Mouse (Mus musculus) limb, embryonic 10.5 days (tissue): ENCODE results near the gene Stat3. TPM values are rescaled to one million over a fixed set of nuclear protein-coding genes. Genes with fewer than 3 reads are reported as not detected.

ENCODE experiments used
- DNase-seq: peaks from one replicate; pipeline ENCODE4 v3.0.0-alpha.2; 2017; ENCODE audit warnings: low spot score
- H3K27ac ChIP-seq: fragments of 300-500 bp; sonication (generic); 2 replicates; pipeline ENCODE4 v1.5.1; 2016; ENCODE audit warnings: mild to moderate bottlenecking
- H3K27me3 ChIP-seq: fragments of 300-500 bp; sonication (generic); 2 replicates; pipeline ENCODE4 v1.6.1; 2016; ENCODE audit warnings: low read depth, mild to moderate bottlenecking; ENCODE audit not compliant: poor library complexity, severe bottlenecking
- H3K36me3 ChIP-seq: fragments of 300-500 bp; sonication (generic); 2 replicates; pipeline ENCODE4 v1.6.1; 2016; ENCODE audit warnings: mild to moderate bottlenecking, moderate library complexity
- H3K4me1 ChIP-seq: fragments of 300-500 bp; sonication (generic); 2 replicates; pipeline ENCODE4 v1.6.1; 2016
- H3K4me3 ChIP-seq: fragments of 300-500 bp; sonication (generic); 2 replicates; pipeline ENCODE4 v1.5.1; 2016; ENCODE audit warnings: mild to moderate bottlenecking, moderate library complexity
- H3K9me3 ChIP-seq: fragments of 300-500 bp; sonication (generic); replicated peaks from 2 replicates; pipeline ENCODE4 v1.6.1; 2016; ENCODE audit warnings: mild to moderate bottlenecking
- WGBS: fragments of 180-500 bp; shearing (Covaris S2); methylation state at CpG from one replicate; pipeline ENCODE4 v1.1.7; 2016; 5-methylcytosine and 5-hydroxymethylcytosine counted together
- polyA plus RNA-seq: library from polyadenylated mRNA; unstranded; fragments of >200 nt; fragmentation: Nextera tagmentation; extraction: Ambion mirVana; gene quantifications from 2 replicates; pipeline ENCODE4 v1.2.1, GENCODE M21; 2016

Gene Stat3
- polyA plus RNA-seq, 1 experiment from 2014 or later, result 30.2 TPM

DNA sequence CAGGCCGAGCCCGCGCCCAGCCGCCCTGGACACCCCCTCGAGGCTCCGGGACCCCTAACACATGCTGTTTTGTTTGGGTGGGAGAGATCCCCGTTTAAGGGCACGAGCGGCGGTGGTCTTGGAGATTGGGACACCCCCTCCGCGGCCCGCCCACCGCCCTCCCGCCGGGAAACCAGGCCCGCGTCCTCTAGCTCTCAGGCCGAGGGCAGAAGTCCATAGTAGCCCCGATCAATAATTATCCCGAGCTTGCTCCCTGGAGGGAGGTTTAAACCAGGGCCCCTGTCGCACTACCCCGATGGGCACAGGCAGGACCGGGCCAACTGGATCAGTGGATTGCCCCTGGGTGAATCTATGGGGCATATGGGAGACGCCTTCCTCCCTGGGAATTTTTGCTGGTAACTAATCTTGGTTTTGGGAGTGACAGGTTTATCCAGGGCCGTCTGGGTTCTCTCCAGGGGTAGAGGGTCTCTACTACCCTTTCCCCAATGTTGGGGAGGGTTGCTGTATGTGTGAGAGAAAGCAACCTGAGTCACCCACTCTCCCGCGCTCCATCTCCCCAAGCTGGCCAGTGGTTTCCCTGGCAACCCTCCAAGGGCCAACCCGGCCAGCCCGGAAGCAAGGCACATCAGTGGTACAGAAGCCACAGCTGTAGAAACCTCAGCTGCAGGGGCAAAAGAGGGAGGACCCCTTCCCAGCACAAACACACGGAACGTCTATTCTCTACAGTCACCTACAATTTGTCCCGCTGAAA lies 88.4 kb downstream of the Stat3 start:
- Histone ChIP-seq H3K27me3 (peaks cover 55% of the 10 kb centered on the region), H3K9me3 (no peaks in the 10 kb centered on the region), H3K4me3 (peak overlapping the region; percentile 83), H3K36me3 (no peaks in the 10 kb centered on the region), H3K27ac (peak overlapping the region; percentile 96), H3K4me1 (peaks cover 28% of the 10 kb centered on the region)
- WGBS, result 2% methylated on average over 33 of the region's 33 CpGs
- peak; percentile 73 for DNase-seq

GRCm38 (mm10) chr11:100850038-100850777 lies 89.1 kb downstream of the Stat3 start, which contains the start of gene Stat5b:
TSS of gene Stat5b (minus strand) at chr11:100850724.
- Histone ChIP-seq H3K27me3 (peaks cover 47% of the 10 kb centered on the region), H3K27ac (peak within 1 kb of the TSS; percentile 96), H3K4me3 (peak within 1 kb of the TSS; percentile 83), H3K4me1 (peaks cover 28% of the 10 kb centered on the region), H3K36me3 (no peaks in the 10 kb centered on the region), H3K9me3 (no peaks in the 10 kb centered on the region)
- peak; percentile 76 for DNase-seq
- 1% methylated on average over 103 of the region's 104 CpGs for WGBS

GRCm38 (mm10) chr11:100849456-100850037 lies 89.8 kb downstream of the Stat3 start:
- DNase-seq, result no peak
- WGBS, result 4% methylated on average over 13 of the region's 13 CpGs
- peak overlapping the region; percentile 96 for H3K27ac ChIP-seq
- H3K4me1 ChIP-seq, result peaks cover 28% of the 10 kb centered on the region
- peak overlapping the region; percentile 83 for H3K4me3 ChIP-seq
- peaks cover 40% of the 10 kb centered on the region for H3K27me3 ChIP-seq
- no peaks in the 10 kb centered on the region for H3K36me3 ChIP-seq
- no peaks in the 10 kb centered on the region for H3K9me3 ChIP-seq

GRCm38 (mm10) chr11:100848789-100849379 lies 90.5 kb downstream of the Stat3 start:
- Histone ChIP-seq H3K9me3 (no peaks in the 10 kb centered on the region), H3K4me1 (peaks cover 28% of the 10 kb centered on the region), H3K4me3 (peak overlapping the region; percentile 83), H3K27ac (no peak overlapping the region), H3K36me3 (no peaks in the 10 kb centered on the region), H3K27me3 (peaks cover 34% of the 10 kb centered on the region)
- DNase-seq, result no peak
- WGBS, result 82% methylated on average over 6 of the region's 6 CpGs

- no peak overlapping the region for H3K4me3 ChIP-seq
- peaks cover 28% of the 10 kb centered on the region for H3K4me1 ChIP-seq
- H3K9me3 ChIP-seq, result no peaks in the 10 kb centered on the region
- WGBS, result 79% methylated on average over 4 of the region's 4 CpGs
- DNase-seq, result no peak
- H3K27ac ChIP-seq, result no peak overlapping the region
- peaks cover 26% of the 10 kb centered on the region for H3K27me3 ChIP-seq
- H3K36me3 ChIP-seq, result no peaks in the 10 kb centered on the region
Measured at GRCm38 (mm10) chr11:100848080-100848479, 91.3 kb downstream of the Stat3 start.

- Histone ChIP-seq H3K9me3 (no peaks in the 10 kb centered on the region), H3K27ac (no peak overlapping the region), H3K4me1 (peaks cover 28% of the 10 kb centered on the region), H3K27me3 (peaks cover 21% of the 10 kb centered on the region), H3K4me3 (no peak overlapping the region), H3K36me3 (no peaks in the 10 kb centered on the region)
- DNase-seq, result no peak
- WGBS, result 94% methylated on average over 4 of the region's 4 CpGs
Measured at GRCm38 (mm10) chr11:100847572-100847971, 91.8 kb downstream of the Stat3 start.

DNA sequence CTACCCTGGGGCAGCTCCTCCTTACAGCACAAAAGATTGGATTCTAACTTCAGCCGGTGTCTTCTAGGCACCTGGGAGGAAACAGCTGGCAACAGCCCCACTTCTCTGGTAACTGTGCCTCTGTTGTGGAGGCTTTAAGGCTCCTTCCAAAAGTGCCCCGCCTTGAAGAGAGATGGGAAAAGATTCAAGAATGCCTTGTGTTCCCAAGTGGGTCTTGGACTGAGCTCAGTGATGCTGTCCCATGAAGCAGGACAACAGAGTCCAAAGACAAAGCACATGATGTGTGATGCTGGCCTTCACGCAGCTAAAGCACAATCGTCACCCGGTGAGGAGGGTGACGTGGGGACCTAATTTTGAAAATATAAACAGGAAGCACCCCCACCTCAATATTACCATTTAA lies 93.5 kb downstream of the Stat3 start:
- Histone ChIP-seq H3K4me1 (peaks cover 20% of the 10 kb centered on the region), H3K9me3 (no peaks in the 10 kb centered on the region), H3K27me3 (peaks cover 8% of the 10 kb centered on the region; the same call in 1 of the 2 replicates), H3K27ac (no peak overlapping the region), H3K36me3 (no peaks in the 10 kb centered on the region; the same call in 1 of the 2 replicates), H3K4me3 (no peak overlapping the region)
- WGBS, result 89% methylated on average over 6 of the region's 6 CpGs
- DNase-seq, result no peak

- H3K27me3 ChIP-seq, result peaks cover 4% of the 10 kb centered on the region; the same call in 1 of the 2 replicates
- 88% methylated on average over 4 of the region's 4 CpGs for WGBS
- H3K27ac ChIP-seq, result no peak overlapping the region
- no peak overlapping the region for H3K4me3 ChIP-seq
- peaks cover 7% of the 10 kb centered on the region for H3K4me1 ChIP-seq
- H3K36me3 ChIP-seq, result no peaks in the 10 kb centered on the region; the same call in 1 of the 2 replicates
- H3K9me3 ChIP-seq, result no peaks in the 10 kb centered on the region
- no peak for DNase-seq
Measured at GRCm38 (mm10) chr11:100844121-100844520, 95.2 kb downstream of the Stat3 start.

DNA sequence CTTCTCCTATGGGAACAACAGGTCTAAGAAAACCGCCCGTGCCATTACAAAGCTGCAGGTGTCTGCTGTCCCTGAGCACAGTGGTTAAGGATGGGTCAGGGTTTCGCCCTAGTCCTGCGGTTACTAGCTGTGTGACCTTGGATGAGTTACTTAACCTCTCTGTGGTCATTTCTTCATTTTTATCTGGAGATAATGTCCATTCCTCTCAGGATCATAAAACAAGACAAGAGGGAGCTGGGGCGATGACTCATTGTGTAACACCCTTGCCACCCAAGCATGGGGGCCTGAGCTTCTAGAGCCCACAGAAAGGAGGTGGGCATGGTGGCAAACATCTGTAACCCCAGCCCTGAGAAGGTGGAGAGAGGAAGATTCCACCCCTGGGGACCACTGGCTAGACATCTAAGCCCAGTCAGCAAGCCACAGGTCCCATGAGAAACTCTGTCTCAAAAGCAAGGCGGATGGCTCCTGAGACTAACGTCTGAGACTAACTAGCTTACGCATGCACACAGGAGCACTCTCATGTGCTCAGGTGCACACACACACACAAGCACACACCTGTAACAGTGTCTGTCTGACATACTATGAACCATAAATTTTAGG lies 96.2 kb downstream of the Stat3 start:
- 0 out of 2 replicates have a peak, but pooled peaks cover 3% of the 10 kb centered on the region for H3K4me1 ChIP-seq
- no peaks in the 10 kb centered on the region for H3K27me3 ChIP-seq
- no peak for DNase-seq
- H3K36me3 ChIP-seq, result no peaks in the 10 kb centered on the region; the same call in 1 of the 2 replicates
- no peak overlapping the region for H3K4me3 ChIP-seq
- 91% methylated on average over 8 of the region's 8 CpGs for WGBS
- no peaks in the 10 kb centered on the region for H3K9me3 ChIP-seq
- no peak overlapping the region for H3K27ac ChIP-seq

- Histone ChIP-seq H3K27me3 (no peaks in the 10 kb centered on the region), H3K4me3 (no peak overlapping the region), H3K36me3 (peaks cover 3% of the 10 kb centered on the region), H3K4me1 (0 out of 2 replicates have a peak, but pooled peaks cover 3% of the 10 kb centered on the region), H3K27ac (no peak overlapping the region), H3K9me3 (no peaks in the 10 kb centered on the region)
- no peak for DNase-seq
- WGBS, result 87% methylated on average over 7 of the region's 7 CpGs
Measured at GRCm38 (mm10) chr11:100842025-100842424, 97.3 kb downstream of the Stat3 start.

- H3K27ac ChIP-seq, result no peak overlapping the region
- peaks cover 3% of the 10 kb centered on the region for H3K36me3 ChIP-seq
- 0 out of 2 replicates have a peak, but pooled peaks cover 3% of the 10 kb centered on the region for H3K4me1 ChIP-seq
- DNase-seq, result no peak
- H3K27me3 ChIP-seq, result no peaks in the 10 kb centered on the region
- 82% methylated on average over 12 of the region's 12 CpGs for WGBS
- H3K9me3 ChIP-seq, result no peaks in the 10 kb centered on the region
- H3K4me3 ChIP-seq, result no peak overlapping the region
Measured at GRCm38 (mm10) chr11:100840866-100841265, 98.5 kb downstream of the Stat3 start.

GRCm38 (mm10) chr11:100839523-100839922 lies 99.8 kb downstream of the Stat3 start:
- H3K4me1 ChIP-seq, result 0 out of 2 replicates have a peak, but pooled peaks cover 3% of the 10 kb centered on the region
- H3K9me3 ChIP-seq, result no peaks in the 10 kb centered on the region
- no peak for DNase-seq
- H3K4me3 ChIP-seq, result no peak overlapping the region
- H3K36me3 ChIP-seq, result peaks cover 3% of the 10 kb centered on the region
- H3K27me3 ChIP-seq, result no peaks in the 10 kb centered on the region
- no peak overlapping the region for H3K27ac ChIP-seq
- 78% methylated on average over 8 of the region's 8 CpGs for WGBS
